Mouse (Mus musculus) heart, embryonic 13.5 days (tissue): Measurements from ENCODE around the gene Aloxe3. TPM values are rescaled to one million over a fixed set of nuclear protein-coding genes. Genes with fewer than 3 reads are reported as not detected.
"Not testable (repeated sequence)": the region's sequence is repeated elsewhere in the genome, so short reads cannot be mapped to it uniquely, and the experiment has no call there.

ENCODE experiments used
- ATAC-seq: fragments of 200-750 bp; cut with Nextera tagmentation; 2 replicates; pipeline ENCODE4 v1.8.0; 2017; ENCODE audit warnings: moderate TSS enrichment; ENCODE audit not compliant: insufficient number of reproducible peaks, low FRiP score, low TSS enrichment; ENCODE audit errors: extremely low read depth
- H3K27ac ChIP-seq: fragments of 300-500 bp; sonication (generic); replicated peaks from 2 replicates; pipeline ENCODE4 v1.5.1; 2015; ENCODE audit warnings: moderate library complexity, mild to moderate bottlenecking, inconsistent platforms
- H3K27me3 ChIP-seq: fragments of 300-500 bp; sonication (generic); replicated peaks from 2 replicates; pipeline ENCODE4 v1.6.1; 2015; ENCODE audit warnings: mild to moderate bottlenecking, inconsistent platforms
- H3K36me3 ChIP-seq: fragments of 300-500 bp; sonication (generic); 2 replicates; pipeline ENCODE4 v1.6.1; 2015; ENCODE audit warnings: mild to moderate bottlenecking, inconsistent platforms
- H3K4me1 ChIP-seq: fragments of 300-500 bp; sonication (generic); 2 replicates; pipeline ENCODE4 v1.6.1; 2015; ENCODE audit warnings: inconsistent platforms
- H3K4me2 ChIP-seq: fragments of 300-500 bp; sonication (generic); 2 replicates; pipeline ENCODE4 v1.6.1; 2015; ENCODE audit warnings: inconsistent platforms, mild to moderate bottlenecking, moderate library complexity
- H3K4me3 ChIP-seq: fragments of 300-500 bp; sonication (generic); 2 replicates; pipeline ENCODE4 v1.5.1; 2015; ENCODE audit warnings: moderate library complexity, mild to moderate bottlenecking, inconsistent platforms
- H3K9ac ChIP-seq: fragments of 300-500 bp; sonication (generic); 2 replicates; pipeline ENCODE4 v1.6.1; 2015; ENCODE audit warnings: inconsistent platforms, mild to moderate bottlenecking, moderate library complexity
- H3K9me3 ChIP-seq: fragments of 300-500 bp; sonication (generic); 2 replicates; pipeline ENCODE4 v1.6.1; 2016; ENCODE audit warnings: inconsistent platforms
- WGBS: fragments of 180-500 bp; shearing (Covaris S2); methylation state at CpG from one replicate; pipeline ENCODE4 v1.1.7; 2015; ENCODE audit warnings: mixed read lengths; 5-methylcytosine and 5-hydroxymethylcytosine counted together
- polyA plus RNA-seq: library from polyadenylated mRNA; unstranded; fragments of >200 nt; fragmentation: Nextera tagmentation; extraction: Ambion mirVana; gene quantifications from 2 replicates; pipeline ENCODE4 v1.2.1, GENCODE M21; 2015

Gene Aloxe3
- polyA plus RNA-seq, 1 experiment from 2014 or later: 0.13 TPM

- ATAC-seq: peak; percentile 76
- Histone ChIP-seq H3K36me3 (peaks cover 34% of the 10 kb centered on the region), H3K4me2 (peak within 1 kb of the TSS; percentile 96), H3K4me1 (peaks cover 62% of the 10 kb centered on the region), H3K9me3 (no peaks in the 10 kb centered on the region), H3K4me3 (peak within 1 kb of the TSS; percentile 100), H3K9ac (peak within 1 kb of the TSS; percentile 100), H3K27me3 (no peaks in the 10 kb centered on the region), H3K27ac (peak within 1 kb of the TSS; percentile 98)
- under 1% methylated on average over 61 of the region's 67 CpGs for WGBS
Measured at GRCm38 (mm10) chr11:69088103-69088855, 37.4 kb upstream of the Aloxe3 start, which contains the start of gene Vamp2. TSS of gene Vamp2 (plus strand) at chr11:69088490.

DNA sequence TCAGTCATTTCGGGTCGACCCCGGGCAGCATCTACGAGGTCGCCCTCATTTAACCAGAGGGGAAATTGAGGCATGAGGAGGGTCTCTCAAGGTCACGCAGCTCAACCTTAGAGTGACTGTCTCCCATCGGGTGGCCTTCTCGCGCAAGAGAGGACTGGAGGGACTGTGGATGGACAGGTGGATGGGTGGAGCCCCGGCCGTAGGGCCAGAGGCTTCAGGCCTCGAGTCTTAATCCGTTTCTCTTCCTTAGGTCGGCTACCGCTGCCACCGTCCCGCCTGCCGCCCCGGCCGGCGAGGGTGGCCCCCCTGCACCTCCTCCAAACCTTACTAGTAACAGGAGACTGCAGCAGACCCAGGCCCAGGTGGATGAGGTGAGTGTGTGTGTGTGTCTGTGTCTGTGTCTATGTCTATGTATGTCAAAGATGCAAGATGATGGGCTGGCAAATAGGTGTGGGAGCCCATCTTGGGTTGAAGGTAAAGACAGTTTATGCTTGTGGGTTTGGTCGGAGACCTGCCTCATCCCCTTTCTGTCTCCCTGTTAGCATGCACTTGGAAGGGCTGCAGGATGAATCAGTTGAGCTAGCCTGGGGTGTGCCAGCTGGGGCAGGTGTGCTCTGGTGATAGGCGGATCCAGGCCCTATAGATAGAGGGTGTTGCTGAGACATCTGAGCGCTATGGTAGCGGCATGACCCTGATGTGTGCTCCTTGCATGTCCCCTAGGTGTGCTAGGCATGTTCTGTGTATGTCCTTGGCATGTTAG, 36.7 kb upstream of the Aloxe3 start:
- Histone ChIP-seq H3K27me3 (no peaks in the 10 kb centered on the region), H3K4me1 (peaks cover 67% of the 10 kb centered on the region), H3K4me2 (peak overlapping the region; percentile 96), H3K36me3 (peaks cover 34% of the 10 kb centered on the region), H3K9me3 (no peaks in the 10 kb centered on the region), H3K4me3 (peak overlapping the region; percentile 100), H3K27ac (peak overlapping the region; percentile 98), H3K9ac (peak overlapping the region; percentile 100)
- WGBS: 8% methylated on average over 25 of the region's 25 CpGs
- no peak for ATAC-seq

DNA sequence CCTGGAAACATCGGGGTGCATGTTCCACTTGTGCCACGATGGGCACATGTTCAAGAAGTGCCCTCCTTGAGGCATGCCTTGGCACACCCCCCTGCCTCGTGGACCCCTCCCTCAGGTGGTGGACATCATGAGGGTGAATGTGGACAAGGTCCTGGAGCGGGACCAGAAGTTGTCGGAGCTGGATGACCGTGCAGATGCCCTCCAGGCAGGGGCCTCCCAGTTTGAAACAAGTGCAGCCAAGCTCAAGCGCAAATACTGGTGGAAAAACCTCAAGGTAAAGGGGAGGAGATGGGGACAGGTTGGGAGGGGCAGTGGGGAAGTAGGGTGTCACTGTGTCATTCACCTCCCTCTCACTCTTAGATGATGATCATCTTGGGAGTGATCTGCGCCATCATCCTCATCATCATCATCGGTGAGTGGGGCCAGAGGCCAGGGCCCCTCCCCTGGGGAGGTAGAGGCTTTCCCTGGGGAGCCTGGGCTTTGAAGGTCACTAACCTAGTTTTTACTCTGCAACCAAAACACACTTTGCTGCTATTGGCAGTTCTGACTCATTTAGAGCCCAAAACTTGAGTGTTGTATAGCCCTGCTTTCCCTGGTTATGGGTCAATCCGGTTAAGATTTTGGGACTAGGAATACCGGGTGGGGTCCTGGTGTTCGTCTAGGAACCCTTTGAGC, 35.9 kb upstream of the Aloxe3 start:
- 76% methylated on average over 12 of the region's 12 CpGs for WGBS
- peaks cover 34% of the 10 kb centered on the region for H3K36me3 ChIP-seq
- peak overlapping the region; percentile 100 for H3K9ac ChIP-seq
- no peaks in the 10 kb centered on the region for H3K9me3 ChIP-seq
- H3K27ac ChIP-seq: peak overlapping the region; percentile 98
- peaks cover 73% of the 10 kb centered on the region for H3K4me1 ChIP-seq
- H3K27me3 ChIP-seq: no peaks in the 10 kb centered on the region
- H3K4me3 ChIP-seq: peak overlapping the region; percentile 100
- peak overlapping the region; percentile 96 for H3K4me2 ChIP-seq
- no peak for ATAC-seq

GRCm38 (mm10) chr11:69090367-69090766, 35.3 kb upstream of the Aloxe3 start:
- H3K36me3 ChIP-seq: peaks cover 34% of the 10 kb centered on the region
- peak overlapping the region; percentile 96 for H3K4me2 ChIP-seq
- H3K4me3 ChIP-seq: peak overlapping the region; percentile 100
- H3K4me1 ChIP-seq: peaks cover 73% of the 10 kb centered on the region
- H3K9ac ChIP-seq: peak overlapping the region; percentile 100
- WGBS: 49% methylated on average over 6 of the region's 6 CpGs
- no peak for ATAC-seq
- no peaks in the 10 kb centered on the region for H3K27me3 ChIP-seq
- H3K27ac ChIP-seq: no peak overlapping the region; the same call in 1 of the 2 replicates
- H3K9me3 ChIP-seq: no peaks in the 10 kb centered on the region

GRCm38 (mm10) chr11:69091566-69092385, 33.9 kb upstream of the Aloxe3 start:
- H3K27me3 ChIP-seq: no peaks in the 10 kb centered on the region
- H3K9me3 ChIP-seq: no peaks in the 10 kb centered on the region
- H3K4me2 ChIP-seq: peak overlapping the region; percentile 1; the same call in 1 of the 2 replicates
- no peak overlapping the region for H3K4me3 ChIP-seq
- peaks cover 34% of the 10 kb centered on the region for H3K36me3 ChIP-seq
- H3K4me1 ChIP-seq: peaks cover 78% of the 10 kb centered on the region
- ATAC-seq: no peak
- WGBS: 61% methylated on average over 7 of the region's 7 CpGs
- peak overlapping the region; percentile 66 for H3K27ac ChIP-seq
- H3K9ac ChIP-seq: peak overlapping the region; percentile 54

DNA sequence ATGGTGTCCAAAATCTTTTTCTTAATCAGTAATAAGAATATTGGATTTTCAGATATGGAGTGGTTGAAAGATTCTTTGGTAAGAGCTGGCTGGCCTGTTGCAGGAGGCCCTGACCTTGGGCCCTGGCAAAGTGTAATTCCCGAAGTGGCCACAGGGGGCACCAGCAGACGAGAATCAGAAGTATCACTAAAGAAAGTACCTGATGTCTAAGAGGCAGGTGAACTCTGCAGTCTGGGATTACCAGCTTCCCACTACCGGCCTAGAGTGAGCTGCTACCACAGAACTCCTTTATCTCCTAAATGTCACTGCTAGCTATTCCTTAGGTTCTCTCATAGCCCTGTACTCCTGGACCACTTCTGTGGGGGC, 33.3 kb upstream of the Aloxe3 start:
- 4% methylated on average over 3 of the region's 3 CpGs for WGBS
- no peaks in the 10 kb centered on the region for H3K27me3 ChIP-seq
- H3K4me2 ChIP-seq: peak overlapping the region; percentile 6; the same call in 1 of the 2 replicates
- H3K9me3 ChIP-seq: no peaks in the 10 kb centered on the region
- peak overlapping the region; percentile 66 for H3K27ac ChIP-seq
- H3K9ac ChIP-seq: peak overlapping the region; percentile 54; the same call in 1 of the 2 replicates
- no peak overlapping the region for H3K4me3 ChIP-seq
- H3K4me1 ChIP-seq: peaks cover 76% of the 10 kb centered on the region
- no peak for ATAC-seq
- H3K36me3 ChIP-seq: peaks cover 34% of the 10 kb centered on the region

DNA sequence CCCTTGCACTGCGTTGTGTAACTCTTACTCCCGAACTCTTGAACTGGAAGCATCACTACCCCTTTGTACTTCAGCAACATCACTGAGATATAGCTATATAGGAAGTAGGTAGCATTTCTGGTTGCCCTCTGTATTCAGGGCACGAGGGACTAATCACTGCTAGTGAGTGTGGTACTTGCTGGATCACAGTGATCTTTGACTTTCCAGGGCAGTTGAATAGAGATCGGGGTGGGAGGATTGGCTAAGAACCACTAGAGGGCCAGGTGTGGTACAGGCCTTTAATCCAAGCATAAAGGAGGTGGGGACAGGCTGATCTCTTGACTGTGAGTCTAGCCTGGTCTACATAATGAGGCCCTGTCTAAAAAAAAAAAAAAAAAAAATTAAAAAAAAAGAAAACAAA, 32.8 kb upstream of the Aloxe3 start:
- H3K4me1 ChIP-seq: peaks cover 76% of the 10 kb centered on the region

DNA sequence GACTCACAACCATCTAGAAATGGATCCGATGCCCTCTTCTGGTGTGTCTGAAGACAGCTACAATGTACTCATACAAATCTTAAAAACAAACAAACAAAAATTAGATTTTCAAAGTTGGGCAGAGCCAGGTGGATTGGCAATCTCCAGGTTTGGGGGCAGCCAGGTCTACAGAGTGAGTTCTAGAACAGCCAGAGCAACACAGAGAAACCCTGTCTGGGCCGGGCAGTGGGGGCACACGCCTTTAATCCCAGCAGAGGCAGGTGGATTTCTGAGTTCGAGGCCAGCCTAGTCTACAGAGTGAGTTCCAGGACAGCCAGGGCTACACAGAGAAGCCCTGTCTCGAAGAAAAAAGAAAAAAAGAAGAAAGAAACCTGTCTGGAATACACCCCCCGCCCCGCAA, 31.8 kb upstream of the Aloxe3 start:
- 80% methylated on average over 7 of the region's 7 CpGs for WGBS
- H3K27me3 ChIP-seq, H3K9ac ChIP-seq, ATAC-seq, H3K9me3 ChIP-seq: not testable (repeated sequence)
- H3K36me3 ChIP-seq: peaks cover 34% of the 10 kb centered on the region
- H3K27ac ChIP-seq: peak overlapping the region; percentile 94
- H3K4me3 ChIP-seq: peak overlapping the region; percentile 39; the same call in 1 of the 2 replicates
- H3K4me1 ChIP-seq: peaks cover 82% of the 10 kb centered on the region
- peak overlapping the region; percentile 68 for H3K4me2 ChIP-seq

More for the DNA sequence above, 32.8 kb upstream of the Aloxe3 start:
- no peak overlapping the region for H3K4me3 ChIP-seq
- peaks cover 34% of the 10 kb centered on the region for H3K36me3 ChIP-seq
- no peak overlapping the region for H3K9ac ChIP-seq
- ATAC-seq: no peak
- H3K27ac ChIP-seq: peak overlapping the region; percentile 66; the same call in 1 of the 2 replicates
- no peaks in the 10 kb centered on the region for H3K9me3 ChIP-seq
- peak overlapping the region; percentile 6; the same call in 1 of the 2 replicates for H3K4me2 ChIP-seq
- 78% methylated on average over 4 of the region's 4 CpGs for WGBS
- H3K27me3 ChIP-seq: no peaks in the 10 kb centered on the region

- Histone ChIP-seq H3K4me2 (peak within 1 kb of the TSS; percentile 99), H3K4me1 (peaks cover 82% of the 10 kb centered on the region), H3K9me3 (no peaks in the 10 kb centered on the region), H3K27ac (peak within 1 kb of the TSS; percentile 98), H3K4me3 (peak within 1 kb of the TSS; percentile 71), H3K36me3 (peaks cover 28% of the 10 kb centered on the region), H3K27me3 (no peaks in the 10 kb centered on the region), H3K9ac (peak within 1 kb of the TSS; percentile 89)
- peak; percentile 86 for ATAC-seq
- under 1% methylated on average over 37 of the region's 37 CpGs for WGBS
Measured at GRCm38 (mm10) chr11:69094697-69095429, 30.8 kb upstream of the Aloxe3 start, which contains the start of gene Per1. TSS of gene Per1 (plus strand) at chr11:69095217.
